Mouse (Mus musculus): ENCODE data around the gene Eqtn.

GRCm38 (mm10) chr4:94928743-94929142 is at the start of gene Eqtn:
- no peak for TF ChIP-seq CTCF (IDR thresholded peaks at IDR 0.05)
- no peak for TF ChIP-seq EP300 (IDR thresholded peaks at IDR 0.05; ENCODE audit: insufficient read depth, low read depth, low read length)
- TF ChIP-seq POLR2A (IDR thresholded peaks at IDR 0.05; ENCODE audit: insufficient read depth, low read depth, low read length), result no peak
